Mouse (Mus musculus) lung, postnatal 0 days (tissue): Measurements from ENCODE around the gene Dapk1. TPM values are rescaled to one million over a fixed set of nuclear protein-coding genes. Genes with fewer than 3 reads are reported as not detected.

ENCODE experiments used
- ATAC-seq: fragments of 200-750 bp; cut with Nextera tagmentation; 2 replicates; pipeline ENCODE4 v1.8.0; 2017; ENCODE audit warnings: moderate library complexity
- DNase-seq: peaks from one replicate; pipeline ENCODE4 v3.0.0-alpha.2; 2016; ENCODE audit warnings: low spot score
- H3K27ac ChIP-seq: fragments of 300-500 bp; sonication (generic); 2 replicates; pipeline ENCODE4 v1.5.1; 2014; ENCODE audit warnings: antibody characterized with exemption, mild to moderate bottlenecking, low read length, mixed read lengths
- H3K27me3 ChIP-seq: fragments of 300-500 bp; sonication (generic); replicated peaks from 2 replicates; pipeline ENCODE4 v1.6.1; 2014; ENCODE audit warnings: low read length, mixed read lengths; ENCODE audit not compliant: insufficient read depth
- H3K36me3 ChIP-seq: fragments of 300-500 bp; sonication (generic); 2 replicates; pipeline ENCODE4 v1.6.1; 2014; ENCODE audit warnings: low read length, mixed read lengths; ENCODE audit not compliant: insufficient read depth
- H3K4me1 ChIP-seq: fragments of 300-500 bp; sonication (generic); 2 replicates; pipeline ENCODE4 v1.6.1; 2014; ENCODE audit warnings: antibody characterized with exemption, low read depth, low read length, mixed read lengths; ENCODE audit not compliant: insufficient read depth
- H3K4me2 ChIP-seq: fragments of 300-500 bp; sonication (generic); replicated peaks from 2 replicates; pipeline ENCODE4 v1.6.1; 2014; ENCODE audit warnings: low read depth, mild to moderate bottlenecking, low read length, moderate library complexity, mixed read lengths
- H3K4me3 ChIP-seq: fragments of 300-500 bp; sonication (generic); 2 replicates; pipeline ENCODE4 v1.5.1; 2014; ENCODE audit warnings: low read depth, low read length
- H3K9ac ChIP-seq: fragments of 300-500 bp; sonication (generic); replicated peaks from 2 replicates; pipeline ENCODE4 v1.6.1; 2014; ENCODE audit warnings: low read depth, mild to moderate bottlenecking
- H3K9me3 ChIP-seq: fragments of 300-500 bp; sonication (generic); 2 replicates; pipeline ENCODE4 v1.6.1; 2016; ENCODE audit warnings: low read length, mixed read lengths
- CTCF ChIP-seq: IDR thresholded peaks from 2 replicates; pipeline ENCODE4 v1.5.1; 2016; ENCODE audit warnings: antibody characterized with exemption, mild to moderate bottlenecking
- EP300 ChIP-seq: IDR thresholded peaks from 2 replicates; pipeline ENCODE4 v1.6.1; 2016; ENCODE audit warnings: antibody characterized with exemption, mild to moderate bottlenecking, control low read depth
- WGBS: fragments of 180-500 bp; shearing (Covaris S2); extraction: QIAGEN DNeasy Blood & Tissue Kit; methylation state at CpG from one replicate; pipeline ENCODE4 v1.1.7; 2014; 5-methylcytosine and 5-hydroxymethylcytosine counted together
- polyA plus RNA-seq: library from polyadenylated mRNA; unstranded; fragments of >200 nt; fragmentation: Nextera tagmentation; extraction: Ambion mirVana; gene quantifications from 2 replicates; pipeline ENCODE4 v1.2.1, GENCODE M21; 2015

Dapk1 gene
- polyA plus RNA-seq, 1 experiment from 2014 or later = 48.7 TPM

DNA sequence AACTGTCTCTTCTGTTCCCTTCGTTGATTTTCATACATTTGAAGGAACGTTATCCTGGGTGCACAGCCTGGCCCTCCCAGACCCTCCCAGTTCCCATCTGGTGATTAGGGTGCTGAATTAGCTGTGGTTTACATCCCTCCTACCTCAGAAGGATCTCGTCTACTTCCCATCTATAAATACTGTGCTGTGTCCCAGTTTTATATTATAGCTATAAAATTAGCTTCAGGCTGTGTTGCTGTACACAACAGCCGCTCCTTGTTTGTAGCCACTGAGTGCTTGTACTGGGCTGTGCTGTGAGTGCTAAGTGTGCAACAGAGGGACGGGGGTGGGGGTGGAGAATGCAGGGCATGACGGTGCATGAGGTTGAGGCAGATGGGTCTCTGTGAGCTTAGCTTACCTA, 77.2 kb downstream of the Dapk1 start:
- TF ChIP-seq EP300 (no peak), CTCF (no peak)
- no peak for ATAC-seq
- Histone ChIP-seq H3K27me3 (no peaks in the 10 kb centered on the region), H3K4me2 (no peak overlapping the region), H3K9ac (no peak overlapping the region), H3K4me3 (no peak overlapping the region), H3K27ac (peak overlapping the region; percentile 27; the same call in 1 of the 2 replicates), H3K4me1 (peaks cover 14% of the 10 kb centered on the region; the same call in 1 of the 2 replicates), H3K9me3 (no peaks in the 10 kb centered on the region), H3K36me3 (0 out of 2 replicates have a peak, but pooled peaks cover 4% of the 10 kb centered on the region)
- 54% methylated on average over 6 of the region's 6 CpGs for WGBS
- no peak for DNase-seq

- H3K4me3 ChIP-seq = no peak overlapping the region
- DNase-seq (peak; percentile 71), ATAC-seq (peak; percentile 29)
- no peak overlapping the region for H3K9ac ChIP-seq
- H3K4me2 ChIP-seq = no peak overlapping the region
- H3K4me1 ChIP-seq = peaks cover 41% of the 10 kb centered on the region
- WGBS = 64% methylated on average over 15 of the region's 15 CpGs
- no peaks in the 10 kb centered on the region for H3K36me3 ChIP-seq
- TF ChIP-seq CTCF (peak; percentile 45), EP300 (peak; percentile 77)
- peak overlapping the region; percentile 80 for H3K27ac ChIP-seq
- H3K27me3 ChIP-seq = no peaks in the 10 kb centered on the region
- no peaks in the 10 kb centered on the region for H3K9me3 ChIP-seq
These were observed 81.3 kb downstream of the Dapk1 start for GRCm38 (mm10) chr13:60682714-60683695.

DNA sequence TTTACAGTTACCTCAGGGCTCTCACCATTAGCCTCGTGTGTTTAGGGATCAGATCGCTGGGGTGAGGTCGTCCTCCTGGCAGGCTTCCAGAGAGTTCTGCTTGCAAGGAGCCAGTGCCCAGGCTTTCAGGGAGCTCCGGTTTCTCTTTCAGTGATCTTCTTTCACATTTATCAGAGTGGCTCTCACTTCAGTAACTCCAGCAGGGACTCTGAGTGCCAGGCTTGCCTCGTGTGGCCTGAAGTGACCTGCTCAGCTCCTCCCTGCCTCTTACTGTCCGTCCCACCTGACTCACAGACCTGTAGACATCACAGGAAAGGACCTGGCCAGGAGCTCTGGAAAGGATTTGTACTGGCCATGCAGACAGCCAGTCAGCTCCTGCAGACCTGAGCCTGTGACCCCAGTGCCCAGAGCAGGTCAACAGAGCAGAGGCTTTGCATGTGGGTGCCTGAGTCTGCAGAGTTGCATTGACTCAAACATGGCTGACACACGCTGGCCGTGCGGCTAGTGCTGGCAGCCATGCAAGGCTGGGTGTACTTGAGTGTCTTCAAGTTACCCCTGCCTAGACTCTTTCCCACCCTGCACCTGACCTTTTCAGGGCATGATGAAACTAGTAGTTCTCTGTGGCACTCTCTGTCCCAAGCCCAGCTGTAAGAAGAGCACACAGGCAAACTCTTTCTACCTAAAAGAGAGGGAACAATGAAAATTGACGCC, 82.5 kb downstream of the Dapk1 start:
- Histone ChIP-seq H3K27me3 (no peaks in the 10 kb centered on the region), H3K36me3 (no peaks in the 10 kb centered on the region), H3K9ac (no peak overlapping the region), H3K4me2 (no peak overlapping the region; the same call in 1 of the 2 replicates), H3K4me1 (peaks cover 41% of the 10 kb centered on the region), H3K9me3 (no peaks in the 10 kb centered on the region), H3K4me3 (no peak overlapping the region), H3K27ac (peak overlapping the region; percentile 80)
- DNase-seq (peak; percentile 68), ATAC-seq (peak; percentile 63)
- 37% methylated on average over 10 of the region's 10 CpGs for WGBS
- TF ChIP-seq EP300 (no peak), CTCF (no peak)

- no peak for DNase-seq
- Histone ChIP-seq H3K27me3 (no peaks in the 10 kb centered on the region), H3K4me3 (no peak overlapping the region), H3K4me2 (no peak overlapping the region), H3K4me1 (peaks cover 41% of the 10 kb centered on the region), H3K9me3 (no peaks in the 10 kb centered on the region), H3K9ac (no peak overlapping the region), H3K36me3 (no peaks in the 10 kb centered on the region), H3K27ac (peak overlapping the region; percentile 80)
- TF ChIP-seq EP300 = no peak
- TF ChIP-seq CTCF = no peak
- ATAC-seq = no peak
- WGBS = 67% methylated on average over 8 of the region's 8 CpGs
These were observed 83.1 kb downstream of the Dapk1 start for GRCm38 (mm10) chr13:60684806-60685205.

- H3K4me1 ChIP-seq = peaks cover 41% of the 10 kb centered on the region
- no peaks in the 10 kb centered on the region for H3K9me3 ChIP-seq
- 46% methylated on average over 6 of the region's 6 CpGs for WGBS
- TF ChIP-seq EP300 (no peak), CTCF (no peak; the same call in 1 of the 2 replicates)
- no peaks in the 10 kb centered on the region for H3K27me3 ChIP-seq
- no peak overlapping the region for H3K4me2 ChIP-seq
- H3K36me3 ChIP-seq = no peaks in the 10 kb centered on the region
- H3K9ac ChIP-seq = no peak overlapping the region
- DNase-seq = peak; percentile 63
- no peak overlapping the region for H3K4me3 ChIP-seq
- ATAC-seq = no peak
- H3K27ac ChIP-seq = peak overlapping the region; percentile 80
These were observed 83.5 kb downstream of the Dapk1 start for GRCm38 (mm10) chr13:60685216-60685615.
